Mouse (Mus musculus) cerebral cortex, adult 2 months (tissue): ENCODE data around the gene Gltpd2.

Source experiments
- WGBS: fragments of 180-500 bp; shearing (Covaris S2); methylation state at CpG from one replicate; pipeline ENCODE4 v1.1.7; 2018; 5-methylcytosine and 5-hydroxymethylcytosine counted together

Gene Gltpd2

DNA sequence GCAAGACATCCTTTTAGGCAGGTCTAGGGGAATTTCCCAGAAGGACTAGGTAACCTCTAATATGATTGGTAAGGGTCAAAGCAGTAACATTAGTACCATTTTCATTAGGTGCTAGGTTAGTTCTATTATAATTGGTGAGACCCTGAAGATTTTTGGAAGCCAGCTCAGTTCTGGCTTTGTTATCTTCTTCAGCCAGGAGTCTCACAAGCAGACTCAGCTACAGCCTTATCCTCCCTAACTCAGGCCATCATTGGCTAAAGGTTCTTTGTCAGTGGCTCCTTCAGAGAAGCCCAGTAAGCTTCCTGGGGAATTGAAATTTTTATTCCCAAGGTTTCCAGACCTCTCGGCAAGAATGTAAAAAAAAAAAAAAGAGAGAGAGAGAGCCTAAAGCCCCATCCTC is 560 bp upstream of the Gltpd2 start:
- 87% methylated on average over 1 of the region's 1 CpGs for WGBS

DNA sequence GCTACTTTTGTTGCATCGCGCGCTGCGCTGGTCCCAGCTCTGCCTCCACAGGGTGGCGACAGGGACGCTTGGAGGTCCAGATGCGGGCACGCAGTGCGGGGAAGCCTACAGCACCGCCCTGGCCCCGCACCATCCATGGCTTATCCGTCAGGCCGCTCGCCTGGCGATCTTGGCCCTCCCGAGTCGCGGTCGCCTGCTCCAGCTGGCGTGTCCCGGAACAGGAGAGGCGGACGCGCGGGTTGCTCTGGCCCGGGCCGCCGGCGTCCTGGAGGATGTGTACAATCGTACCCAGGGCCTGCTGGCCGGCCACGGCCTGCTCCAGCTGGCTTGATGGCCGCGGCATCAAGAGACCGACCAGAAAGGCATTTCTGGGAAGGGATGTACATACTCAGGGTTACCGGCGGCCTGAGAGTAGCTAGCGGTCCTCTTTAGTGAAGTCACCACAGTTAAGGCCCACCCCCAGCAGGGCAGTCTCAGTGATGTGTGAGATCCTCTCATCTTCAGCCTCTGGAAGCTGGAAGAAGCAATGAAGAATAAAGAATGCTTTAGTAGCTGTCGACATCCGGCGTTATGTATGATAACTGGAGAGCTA is 1.3 kb downstream of the Gltpd2 start:
- WGBS, result 28% methylated on average over 41 of the region's 41 CpGs

DNA sequence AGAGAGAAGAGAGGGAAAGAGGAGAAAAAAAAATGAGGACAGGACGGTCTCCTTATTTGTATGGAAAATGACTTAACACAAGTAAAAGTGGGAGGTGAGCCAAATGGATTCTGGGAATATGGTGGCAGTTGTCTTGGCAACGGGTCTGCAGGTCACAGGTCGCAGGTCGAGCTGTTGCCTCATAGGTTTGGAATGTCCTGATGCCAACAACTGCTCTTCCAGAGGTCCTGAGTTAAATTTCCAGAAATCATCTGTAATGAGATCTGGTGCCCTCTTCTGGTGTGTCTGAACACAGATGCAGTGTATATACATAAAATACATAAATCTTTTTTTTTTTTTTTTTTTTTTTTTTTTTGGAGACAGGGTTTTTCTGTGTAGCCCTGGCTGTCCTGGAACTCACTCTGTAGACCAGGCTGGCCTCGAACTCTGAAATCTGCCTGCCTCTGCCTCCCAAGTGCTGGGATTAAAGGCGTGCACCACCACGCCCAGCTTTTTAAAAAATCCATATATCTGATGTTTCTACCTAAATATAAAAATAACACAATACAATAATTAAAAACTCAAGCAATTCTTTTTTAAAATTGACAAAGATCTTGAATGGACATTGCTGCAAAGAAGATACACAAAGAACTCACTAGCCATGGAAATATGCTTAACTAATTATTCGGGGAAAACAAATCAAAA is 4.5 kb downstream of the Gltpd2 start:
- WGBS, result 88% methylated on average over 8 of the region's 8 CpGs

- 3% methylated on average over 8 of the region's 8 CpGs for WGBS
Observed at GRCm38 (mm10) chr11:70524782-70525181, 5.8 kb downstream of the Gltpd2 start.

- WGBS, result under 1% methylated on average over 25 of the region's 26 CpGs
Observed at GRCm38 (mm10) chr11:70525184-70525678, 6.2 kb downstream of the Gltpd2 start, which contains the start of gene Psmb6. Psmb6 (plus strand) TSS chr11:70525367.

DNA sequence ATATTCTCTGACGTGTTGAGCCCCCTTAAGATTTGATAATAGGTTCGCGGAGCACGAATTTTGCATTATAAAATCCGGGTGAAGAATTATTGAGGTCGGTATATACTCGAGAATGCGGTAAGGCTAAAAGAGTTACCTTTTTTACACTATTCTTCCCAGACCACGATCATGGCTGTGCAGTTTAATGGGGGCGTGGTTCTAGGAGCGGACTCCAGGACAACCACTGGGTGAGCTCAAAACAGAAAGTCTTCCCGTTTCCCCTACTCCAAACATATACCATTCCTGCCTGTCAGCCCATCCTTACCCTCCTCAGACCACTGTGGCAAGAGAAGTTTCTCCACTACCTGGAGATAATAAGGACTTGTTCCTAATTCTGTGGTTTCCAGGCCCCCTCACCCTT is 6.7 kb downstream of the Gltpd2 start:
- under 1% methylated on average over 12 of the region's 12 CpGs for WGBS

- WGBS, result 86% methylated on average over 12 of the region's 12 CpGs
Observed at GRCm38 (mm10) chr11:70526211-70526610, 7.2 kb downstream of the Gltpd2 start.

GRCm38 (mm10) chr11:70528610-70529009 is 9.6 kb downstream of the Gltpd2 start:
- 83% methylated on average over 7 of the region's 7 CpGs for WGBS

DNA sequence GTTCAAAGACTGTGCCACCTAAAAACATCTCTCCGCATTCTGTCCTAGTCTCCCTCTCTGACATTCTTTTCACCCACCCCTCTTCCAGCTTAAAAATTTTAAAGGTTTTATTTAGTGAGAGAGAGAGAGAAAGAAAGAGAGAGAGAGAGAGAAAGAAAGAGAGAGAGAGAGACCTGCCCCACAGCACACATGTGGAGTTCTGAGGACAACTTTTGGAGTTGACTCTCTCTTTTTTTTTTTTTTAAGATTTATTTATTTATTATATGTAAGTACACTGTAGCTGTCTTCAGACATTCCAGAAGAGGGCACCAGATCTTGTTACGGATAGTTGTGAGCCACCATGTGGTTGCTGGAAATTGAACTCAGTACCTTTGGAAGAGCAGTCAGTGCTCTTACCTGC is 12.1 kb downstream of the Gltpd2 start:
- WGBS, result 79% methylated on average over 2 of the region's 2 CpGs

DNA sequence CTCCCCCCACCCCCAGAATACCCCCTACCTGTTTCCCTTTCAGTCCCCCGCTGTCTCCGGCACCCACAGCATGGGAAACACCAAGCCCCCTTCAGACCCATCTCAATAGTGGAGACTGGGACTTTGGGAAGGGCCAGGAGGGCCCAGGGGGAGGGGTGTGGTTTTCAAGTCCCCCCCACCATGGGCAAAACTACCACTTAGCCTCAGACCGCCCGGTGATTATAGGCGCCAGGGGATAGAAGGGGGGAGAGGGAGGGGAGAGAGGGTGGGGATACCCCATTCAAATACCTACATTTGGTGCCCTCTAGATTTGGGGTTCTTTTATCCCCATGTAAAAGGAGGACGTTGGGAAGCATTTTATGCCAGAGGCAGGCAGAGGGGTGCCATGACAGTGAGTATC is 13.8 kb downstream of the Gltpd2 start, which contains the start of gene Gm40193:
Gene Gm40193, minus strand, starts transcription at position 101 of the 400 bp plus-strand sequence.
- 83% methylated on average over 6 of the region's 6 CpGs for WGBS

GRCm38 (mm10) chr11:70539423-70539822 is 20.4 kb downstream of the Gltpd2 start:
- 9% methylated on average over 9 of the region's 9 CpGs for WGBS

DNA sequence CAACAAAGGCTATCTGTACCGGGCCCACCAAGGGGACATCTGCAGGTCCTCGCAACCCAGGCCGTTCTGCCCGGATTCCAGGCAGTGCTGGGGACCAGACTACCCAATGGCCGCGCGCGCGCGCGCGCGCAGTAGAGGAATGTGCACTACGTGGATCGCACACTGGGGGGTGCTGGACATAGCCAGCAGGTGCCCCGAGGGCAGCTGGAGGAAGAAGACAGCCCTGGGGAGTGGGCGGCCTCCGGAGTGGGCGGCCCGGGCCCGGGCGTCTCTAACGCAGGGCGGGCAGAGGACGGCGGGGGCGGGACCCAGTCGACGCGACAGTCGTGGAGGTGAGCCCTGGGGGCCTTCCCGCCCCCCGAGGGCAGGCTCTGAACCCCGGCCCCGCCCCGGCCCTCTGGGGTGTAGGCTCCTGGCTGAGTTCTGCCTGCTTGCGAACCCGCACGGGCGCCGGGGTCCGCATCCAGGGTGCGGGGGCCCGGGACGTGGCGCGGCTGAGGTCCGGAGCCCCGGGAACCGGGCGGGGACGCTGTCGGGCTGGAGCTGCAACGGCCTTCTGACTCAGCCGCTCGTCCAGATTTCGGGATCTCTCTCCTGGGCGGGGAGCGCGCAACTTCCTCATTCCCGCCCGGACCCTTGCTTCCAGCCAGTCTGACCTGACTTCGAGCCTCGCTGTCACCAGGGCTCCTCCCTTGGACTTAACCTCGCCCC is 21.0 kb downstream of the Gltpd2 start, which contains the start of gene Pld2:
Gene Pld2, plus strand, starts transcription at position 188 of the 711 bp plus-strand sequence.
- WGBS, result under 1% methylated on average over 64 of the region's 65 CpGs

DNA sequence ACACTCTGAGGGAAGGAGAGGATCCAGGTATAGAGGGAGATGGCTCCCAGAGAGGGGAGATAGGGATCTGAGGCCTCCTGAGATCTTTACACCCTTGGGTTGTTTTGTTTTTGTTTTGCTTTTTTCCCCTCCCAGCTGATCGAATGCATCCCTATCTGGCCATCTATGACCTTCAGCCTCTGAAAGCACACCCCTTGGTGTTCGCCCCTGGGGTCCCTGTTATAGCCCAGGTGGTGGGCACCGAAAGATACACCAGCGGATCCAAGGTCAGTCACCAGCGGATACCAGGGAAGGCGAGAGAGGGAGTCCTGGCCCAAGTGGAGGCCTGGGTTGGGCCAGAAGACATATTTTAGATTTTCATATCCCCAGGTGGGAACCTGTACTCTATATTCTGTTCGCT is 21.9 kb downstream of the Gltpd2 start:
- 92% methylated on average over 7 of the region's 7 CpGs for WGBS

- 68% methylated on average over 5 of the region's 5 CpGs for WGBS
Observed at GRCm38 (mm10) chr11:70541415-70541814, 22.4 kb downstream of the Gltpd2 start.

DNA sequence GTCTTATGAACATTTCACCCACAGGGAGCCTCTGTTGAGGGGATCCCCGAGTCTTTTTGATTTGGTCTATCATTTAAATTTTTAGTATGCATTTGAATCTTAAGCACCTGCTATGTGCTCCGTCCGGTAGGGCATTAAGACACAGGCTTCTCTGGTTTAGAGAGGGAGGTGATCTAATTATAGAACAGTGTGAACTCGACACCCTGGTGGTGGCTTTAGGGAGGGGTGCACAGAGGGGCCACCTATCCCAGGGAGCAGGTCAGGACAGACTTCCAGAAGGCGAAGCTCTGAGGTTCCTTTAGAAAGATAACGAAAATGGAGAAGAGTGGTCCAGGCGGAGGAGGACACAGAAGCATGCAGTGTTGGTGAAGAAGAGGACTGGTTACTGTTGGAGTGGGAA is 25.5 kb downstream of the Gltpd2 start:
- 77% methylated on average over 7 of the region's 7 CpGs for WGBS

DNA sequence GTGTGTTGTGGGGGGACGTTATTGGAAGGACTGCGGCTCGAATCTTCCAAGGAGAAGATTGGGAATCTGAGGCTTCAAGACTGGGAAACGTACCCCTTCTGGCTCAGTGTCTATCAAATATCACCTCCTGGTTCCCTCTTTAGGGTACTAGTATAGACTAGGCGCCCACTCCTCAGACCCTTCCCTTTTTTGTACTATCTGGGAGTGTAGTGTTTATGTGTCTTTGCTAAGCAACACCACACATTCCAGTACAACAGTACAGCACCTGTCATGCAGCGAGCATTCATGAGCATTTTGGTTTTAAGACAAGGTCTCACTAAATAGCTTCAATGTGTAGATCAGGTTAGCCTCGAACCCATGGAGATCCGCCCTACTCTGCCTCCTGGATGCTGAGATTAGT is 32.5 kb downstream of the Gltpd2 start:
- WGBS, result 90% methylated on average over 8 of the region's 8 CpGs

DNA sequence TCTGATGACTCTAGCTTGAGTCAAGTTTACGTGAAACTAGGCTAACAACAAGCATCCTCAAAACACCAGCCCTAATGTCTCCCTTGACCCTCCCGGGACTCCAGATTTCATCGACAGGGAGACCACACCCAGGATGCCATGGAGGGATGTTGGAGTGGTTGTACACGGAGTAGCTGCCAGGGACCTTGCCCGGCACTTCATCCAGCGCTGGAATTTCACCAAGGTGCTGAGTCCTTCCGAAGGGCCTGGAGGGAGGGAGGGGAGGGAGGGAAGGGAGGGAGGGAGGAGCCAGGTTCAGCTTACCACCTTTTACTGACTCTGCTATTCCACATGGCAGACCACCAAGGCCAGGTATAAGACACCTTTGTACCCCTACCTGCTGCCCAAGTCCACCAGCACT is 34.9 kb downstream of the Gltpd2 start:
- WGBS, result 64% methylated on average over 7 of the region's 7 CpGs

DNA sequence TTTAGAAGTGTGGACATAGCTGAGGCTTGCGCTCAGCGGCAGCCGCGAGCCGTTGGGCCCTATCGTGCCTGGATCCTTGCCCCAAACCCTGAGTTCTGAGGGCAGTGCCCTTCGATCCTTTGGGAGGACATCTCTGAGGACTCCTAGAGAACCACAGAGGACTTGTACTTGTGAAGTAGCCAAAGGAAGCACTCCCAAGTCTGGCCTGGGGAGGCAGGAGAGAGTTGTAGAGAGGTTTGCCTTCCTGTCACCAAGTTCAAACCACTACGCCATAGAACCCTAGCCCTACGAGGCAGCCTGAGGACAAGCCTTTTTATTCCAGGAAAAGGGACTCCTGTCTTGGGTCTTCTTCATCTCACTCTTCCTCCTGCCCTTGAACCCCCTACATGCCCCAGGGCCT is 38.5 kb downstream of the Gltpd2 start:
- 95% methylated on average over 9 of the region's 9 CpGs for WGBS

DNA sequence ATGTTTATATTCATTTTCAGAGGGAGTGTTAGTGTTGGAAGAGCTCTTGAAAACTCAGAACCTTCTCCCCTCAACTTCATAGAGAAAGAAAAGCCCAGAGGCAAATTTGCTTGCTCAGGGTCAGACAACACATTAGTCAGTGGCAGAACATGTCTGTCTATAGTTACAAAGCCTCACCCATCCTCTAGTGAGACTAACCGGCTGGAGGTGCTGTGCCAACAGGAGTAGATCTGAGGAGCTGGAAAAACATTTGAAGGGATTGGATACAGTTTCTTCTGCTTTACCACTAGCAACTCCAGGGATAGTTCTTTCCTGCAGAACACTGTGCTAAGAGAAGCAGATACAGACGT is 42.9 kb downstream of the Gltpd2 start:
- 0% methylated on average over 2 of the region's 2 CpGs for WGBS

- under 1% methylated on average over 56 of the region's 57 CpGs for WGBS
Observed at GRCm38 (mm10) chr11:70562287-70562994, 43.4 kb downstream of the Gltpd2 start, which contains the start of gene Mink1. Mink1 (plus strand) TSS chr11:70562881.

DNA sequence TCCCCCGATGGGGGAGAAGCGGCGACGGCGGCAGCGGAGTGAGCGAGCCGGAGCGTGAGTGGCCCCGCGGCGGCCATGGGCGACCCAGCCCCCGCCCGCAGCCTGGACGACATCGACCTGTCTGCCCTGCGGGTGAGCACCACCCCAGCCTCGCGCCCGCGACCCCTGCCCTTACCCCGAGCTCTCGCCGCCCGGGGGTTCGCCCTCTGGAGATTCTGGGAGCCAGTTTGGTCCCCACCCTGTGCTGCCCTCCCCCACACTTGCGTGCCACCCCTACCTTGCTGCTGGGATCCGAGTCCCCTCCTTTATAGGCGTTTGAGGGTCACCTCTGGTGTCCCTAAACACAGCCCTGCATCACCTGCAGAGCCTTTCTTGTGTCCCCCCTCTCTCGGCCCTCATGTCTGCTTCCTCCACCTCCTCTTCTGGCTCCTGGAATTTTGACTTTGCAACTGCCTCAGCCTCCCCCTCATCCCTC is 44.0 kb downstream of the Gltpd2 start:
- WGBS, result under 1% methylated on average over 31 of the region's 31 CpGs
